Mouse (Mus musculus) c-Kit-positive CD71-positive TER-119-negative erythroid progenitor cells, embryonic 14.5 days (primary cell): ENCODE results near the gene Hax1.
A peak's percentile ranks its signal among the peaks of the same experiment; 100 is the strongest.

ENCODE experiments used
- DNase-seq: peaks from one replicate; pipeline ENCODE4 v3.0.0-alpha.2; 2013; ENCODE audit warnings: low read depth

Gene Hax1

GRCm38 (mm10) chr3:89962059-89962750, 36.4 kb downstream of the Hax1 start:
- DNase-seq = no peak

GRCm38 (mm10) chr3:89961436-89961835, 37.1 kb downstream of the Hax1 start:
- DNase-seq = no peak

GRCm38 (mm10) chr3:89960469-89960868, 38.1 kb downstream of the Hax1 start:
- DNase-seq = peak; percentile 48

- DNase-seq = no peak
Observed at GRCm38 (mm10) chr3:89959435-89959834, 39.1 kb downstream of the Hax1 start.

GRCm38 (mm10) chr3:89957880-89958279, 40.7 kb downstream of the Hax1 start:
- DNase-seq = no peak

- no peak for DNase-seq
Observed at GRCm38 (mm10) chr3:89956177-89956971, 42.2 kb downstream of the Hax1 start.

GRCm38 (mm10) chr3:89953420-89953819, 45.2 kb downstream of the Hax1 start:
- peak; percentile 59 for DNase-seq

GRCm38 (mm10) chr3:89948655-89949054, 49.9 kb downstream of the Hax1 start:
- no peak for DNase-seq

GRCm38 (mm10) chr3:89948021-89948420, 50.6 kb downstream of the Hax1 start:
- no peak for DNase-seq
